Mouse (Mus musculus): ENCODE measurements around the gene Hoxa9. TPM values are rescaled to one million over a fixed set of nuclear protein-coding genes. Genes with fewer than 3 reads are reported as not detected.

The Hoxa9 gene
- polyA plus RNA-seq, 1 experiment = 60.0 TPM

- peak; percentile 61 for DNase-seq (ENCODE audit: low spot score)
These were observed 14.3 kb upstream of the Hoxa9 start for GRCm38 (mm10) chr6:52245040-52245756.

GRCm38 (mm10) chr6:52244471-52245039 is 13.7 kb upstream of the Hoxa9 start:
- peak; percentile 27 for DNase-seq (ENCODE audit: low spot score)

- DNase-seq (ENCODE audit: low spot score) = peak; percentile 53
These were observed 12.8 kb upstream of the Hoxa9 start for GRCm38 (mm10) chr6:52243681-52244121.

- DNase-seq (ENCODE audit: low spot score) = peak; percentile 20
These were observed 12.0 kb upstream of the Hoxa9 start for GRCm38 (mm10) chr6:52242801-52243332.

- peak; percentile 25 for DNase-seq (ENCODE audit: low spot score)
These were observed 10.2 kb upstream of the Hoxa9 start for GRCm38 (mm10) chr6:52241001-52241621.

- DNase-seq (ENCODE audit: low spot score) = peak; percentile 86
These were observed 9.6 kb upstream of the Hoxa9 start, which contains the start of gene Hoxa10 for GRCm38 (mm10) chr6:52240389-52241000. Gene Hoxa10 (minus strand): TSS chr6:52240854.

GRCm38 (mm10) chr6:52239625-52240388 is 8.9 kb upstream of the Hoxa9 start:
- peak; percentile 40 for DNase-seq (ENCODE audit: low spot score)

- DNase-seq (ENCODE audit: low spot score) = peak; percentile 28
These were observed 8.1 kb upstream of the Hoxa9 start for GRCm38 (mm10) chr6:52238976-52239375.

GRCm38 (mm10) chr6:52238155-52238545 is 7.3 kb upstream of the Hoxa9 start:
- DNase-seq (ENCODE audit: low spot score) = peak; percentile 28

GRCm38 (mm10) chr6:52237346-52238154 is 6.7 kb upstream of the Hoxa9 start:
- DNase-seq (ENCODE audit: low spot score) = peak; percentile 32

- DNase-seq (ENCODE audit: low spot score) = peak; percentile 26
These were observed 5.9 kb upstream of the Hoxa9 start for GRCm38 (mm10) chr6:52236806-52237205.

GRCm38 (mm10) chr6:52235866-52236265 is 5.0 kb upstream of the Hoxa9 start:
- DNase-seq (ENCODE audit: low spot score) = peak; percentile 23

- DNase-seq (ENCODE audit: low spot score) = no peak
These were observed 4.4 kb upstream of the Hoxa9 start for GRCm38 (mm10) chr6:52235267-52235666.

GRCm38 (mm10) chr6:52234428-52235140 is 3.7 kb upstream of the Hoxa9 start:
- peak; percentile 72 for DNase-seq (ENCODE audit: low spot score)

GRCm38 (mm10) chr6:52233546-52234427 is 2.9 kb upstream of the Hoxa9 start:
- DNase-seq (ENCODE audit: low spot score) = peak; percentile 83

- peak; percentile 54 for DNase-seq (ENCODE audit: low spot score)
These were observed 2.2 kb upstream of the Hoxa9 start for GRCm38 (mm10) chr6:52232984-52233545.

- DNase-seq (ENCODE audit: low spot score) = peak; percentile 41
These were observed 1.7 kb upstream of the Hoxa9 start for GRCm38 (mm10) chr6:52232568-52232965.

GRCm38 (mm10) chr6:52231885-52232567 is 1.1 kb upstream of the Hoxa9 start:
- peak; percentile 46 for DNase-seq (ENCODE audit: low spot score)
